Mouse (Mus musculus) ES-Bruce4 (cell line): Measurements from ENCODE around the gene Ldhc.
"Not testable (repeated sequence)": the region's sequence is repeated elsewhere in the genome, so short reads cannot be mapped to it uniquely, and the experiment has no call there.

ENCODE experiments used
- CTCF ChIP-seq: IDR thresholded peaks from one replicate; pipeline ENCODE4 v1.8.1; 2011; ENCODE audit warnings: low read depth, low read length
- EP300 ChIP-seq: IDR thresholded peaks from 2 replicates; pipeline ENCODE4 v1.6.1; 2011; ENCODE audit warnings: low read depth, low read length; ENCODE audit not compliant: insufficient read depth
- POLR2A ChIP-seq: IDR thresholded peaks from one replicate; pipeline ENCODE4 v1.8.1; 2011; ENCODE audit warnings: low read length; ENCODE audit not compliant: insufficient read depth

DNA sequence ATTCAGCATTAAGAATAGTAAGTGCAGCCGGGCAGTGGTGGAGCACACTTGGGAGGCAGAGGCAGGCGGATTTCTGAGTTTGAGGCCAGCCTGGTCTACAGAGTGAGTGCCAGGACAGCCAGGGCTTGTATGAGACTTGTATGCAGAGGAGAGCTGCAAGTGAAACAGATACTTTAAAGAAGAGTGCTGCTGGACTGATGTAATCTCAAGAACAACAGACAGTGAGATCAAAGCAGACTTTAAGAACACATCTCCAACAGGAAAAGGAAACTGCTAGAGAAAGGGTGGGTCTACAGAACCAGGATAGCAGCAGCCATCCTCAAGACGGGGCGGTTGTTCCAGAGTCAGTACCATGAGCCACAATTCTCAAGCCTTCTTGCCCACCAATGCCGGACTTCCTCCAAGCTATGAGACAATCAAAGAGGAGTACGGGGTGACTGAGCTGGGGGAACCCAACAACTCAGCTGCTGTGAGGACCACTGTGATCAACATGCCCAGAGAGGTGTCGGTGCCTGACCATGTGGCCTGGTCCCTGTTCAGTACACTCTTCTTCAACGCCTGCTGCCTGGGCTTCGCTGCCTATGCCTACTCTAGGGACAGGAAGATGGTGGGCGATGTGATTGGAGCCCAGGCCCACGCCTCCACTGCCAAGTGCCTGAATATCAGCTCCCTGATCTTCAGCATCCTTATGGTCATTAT, 28.7 kb upstream of the Ldhc start:
- not testable (repeated sequence) for TF ChIP-seq CTCF, POLR2A, EP300
